Mouse (Mus musculus): Measurements from ENCODE around the gene Rpl29. TPM values are rescaled to one million over a fixed set of nuclear protein-coding genes. Genes with fewer than 3 reads are reported as not detected.

Gene Rpl29
- total RNA-seq, 2 experiments from 2014 or later, result 1,752 to 3,618 TPM

DNA sequence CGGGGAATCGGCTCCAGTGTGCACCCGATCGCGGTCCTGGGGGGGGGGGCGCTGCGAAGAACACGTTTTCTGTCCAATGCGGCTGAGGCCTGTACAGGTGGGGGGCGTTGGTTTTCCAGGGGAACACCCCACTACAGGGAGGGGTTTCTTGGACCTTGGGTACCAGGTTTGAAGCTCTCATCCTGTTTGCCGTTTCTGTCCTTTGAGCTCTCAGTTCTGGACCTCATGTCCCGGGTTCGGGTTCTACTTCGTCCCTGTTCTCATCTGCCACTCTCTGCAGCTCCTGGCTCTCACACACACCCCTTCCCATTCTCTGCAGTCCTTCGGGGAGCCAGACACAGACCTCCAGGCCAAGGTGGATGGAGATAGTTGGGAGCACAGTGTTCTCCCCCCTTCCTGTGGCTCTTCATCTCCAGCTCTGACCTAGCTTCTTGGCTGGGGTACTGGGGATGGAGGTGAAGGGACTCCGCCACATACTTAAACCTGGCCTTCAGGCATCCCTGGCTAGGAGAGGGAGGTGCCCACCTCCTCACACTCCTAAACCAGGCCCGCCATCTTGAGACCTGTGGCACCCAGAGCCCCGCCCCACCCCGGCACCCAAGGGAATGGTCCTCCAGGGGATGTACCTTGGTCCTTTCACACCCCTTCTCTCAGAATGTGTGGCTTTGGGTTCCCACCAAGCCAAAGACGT lies 25.0 kb downstream of the Rpl29 start:
- ATAC-seq (replicated peaks; ENCODE audit: poor library complexity), result no peak

- no peak for ATAC-seq (replicated peaks; ENCODE audit: poor library complexity)
These were observed 25.8 kb downstream of the Rpl29 start for GRCm38 (mm10) chr9:106454888-106455681.

- ATAC-seq (replicated peaks; ENCODE audit: poor library complexity), result no peak
These were observed 27.3 kb downstream of the Rpl29 start for GRCm38 (mm10) chr9:106456325-106457162.

GRCm38 (mm10) chr9:106457163-106457559 lies 27.9 kb downstream of the Rpl29 start:
- ATAC-seq (replicated peaks; ENCODE audit: poor library complexity), result no peak

DNA sequence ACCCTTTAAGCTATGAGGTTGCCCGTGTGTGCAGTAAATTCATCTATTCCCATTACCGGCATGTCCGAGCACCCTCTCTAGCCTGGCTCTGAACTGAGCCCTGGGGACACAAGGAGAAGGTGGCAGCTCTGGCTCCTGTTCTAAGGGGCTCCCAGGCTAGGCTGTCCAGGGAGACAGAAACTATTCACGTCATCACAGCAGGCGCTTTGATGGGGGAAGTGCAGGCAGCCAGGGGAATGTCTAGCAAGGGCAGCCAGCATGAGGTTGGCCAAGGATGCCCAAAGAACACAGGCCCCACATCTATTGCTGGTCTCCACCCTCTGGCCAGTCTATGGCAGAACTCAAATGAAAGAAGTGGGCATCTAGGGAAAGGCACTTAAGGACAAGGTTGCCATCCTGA lies 28.7 kb downstream of the Rpl29 start:
- ATAC-seq (replicated peaks; ENCODE audit: poor library complexity), result no peak

GRCm38 (mm10) chr9:106459946-106460345 lies 30.7 kb downstream of the Rpl29 start:
- ATAC-seq (replicated peaks; ENCODE audit: poor library complexity), result no peak

- ATAC-seq (replicated peaks; ENCODE audit: poor library complexity), result no peak
These were observed 31.3 kb downstream of the Rpl29 start for GRCm38 (mm10) chr9:106460401-106461025.

DNA sequence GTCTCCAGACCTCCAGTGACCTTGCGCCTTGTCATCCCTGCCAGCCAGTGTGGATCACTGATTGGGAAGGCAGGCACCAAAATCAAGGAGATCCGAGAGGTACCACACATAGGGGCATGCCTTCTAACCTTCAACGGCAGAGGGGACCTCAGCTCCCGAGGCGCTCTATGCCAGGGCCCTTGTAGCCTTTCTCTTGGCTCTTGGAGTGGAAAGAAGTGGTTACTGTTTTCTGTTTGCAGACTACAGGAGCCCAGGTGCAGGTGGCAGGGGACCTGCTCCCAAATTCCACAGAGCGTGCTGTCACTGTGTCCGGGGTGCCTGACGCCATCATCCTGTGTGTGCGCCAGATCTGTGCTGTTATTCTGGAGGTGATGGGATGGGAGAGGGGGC lies 31.8 kb downstream of the Rpl29 start:
- ATAC-seq (replicated peaks; ENCODE audit: poor library complexity), result no peak

GRCm38 (mm10) chr9:106461641-106462429 lies 32.6 kb downstream of the Rpl29 start:
- ATAC-seq (replicated peaks; ENCODE audit: poor library complexity), result no peak

DNA sequence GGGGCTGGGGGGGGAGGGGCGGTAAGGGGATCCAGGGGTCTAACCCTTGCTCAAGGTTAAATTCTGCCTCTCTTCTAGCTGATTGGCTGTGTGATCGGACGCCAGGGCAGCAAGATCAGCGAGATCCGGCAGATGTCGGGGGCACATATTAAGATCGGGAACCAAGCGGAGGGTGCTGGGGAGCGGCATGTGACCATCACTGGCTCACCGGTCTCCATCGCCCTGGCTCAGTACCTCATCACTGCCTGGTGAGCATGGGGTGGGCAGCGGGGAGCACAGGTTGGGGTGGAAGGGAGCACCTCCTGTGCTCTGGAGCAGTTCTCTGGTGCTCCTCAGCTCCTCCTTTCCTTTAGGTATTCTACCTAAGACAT lies 33.2 kb downstream of the Rpl29 start:
- ATAC-seq (replicated peaks; ENCODE audit: poor library complexity), result no peak

- ATAC-seq (replicated peaks; ENCODE audit: poor library complexity), result no peak
These were observed 34.1 kb downstream of the Rpl29 start for GRCm38 (mm10) chr9:106463122-106464063.

GRCm38 (mm10) chr9:106464751-106465541 lies 35.7 kb downstream of the Rpl29 start:
- ATAC-seq (replicated peaks; ENCODE audit: poor library complexity), result peak; percentile 40

GRCm38 (mm10) chr9:106465571-106466200 lies 36.4 kb downstream of the Rpl29 start, which contains the start of gene Gpr62:
Gpr62 (minus strand) TSS chr9:106465938.
- ATAC-seq (replicated peaks; ENCODE audit: poor library complexity), result no peak

- no peak for ATAC-seq (replicated peaks; ENCODE audit: poor library complexity)
These were observed 37.5 kb downstream of the Rpl29 start for GRCm38 (mm10) chr9:106466721-106467120.

GRCm38 (mm10) chr9:106467746-106468145 lies 38.5 kb downstream of the Rpl29 start:
- ATAC-seq (replicated peaks; ENCODE audit: poor library complexity), result no peak

GRCm38 (mm10) chr9:106469317-106469716 lies 40.1 kb downstream of the Rpl29 start:
- ATAC-seq (replicated peaks; ENCODE audit: poor library complexity), result peak; percentile 46

- no peak for ATAC-seq (replicated peaks; ENCODE audit: poor library complexity)
These were observed 40.5 kb downstream of the Rpl29 start for GRCm38 (mm10) chr9:106469776-106470175.
